Mouse (Mus musculus): Measurements from ENCODE around the gene Nptx1. TPM values are rescaled to one million over a fixed set of nuclear protein-coding genes. Genes with fewer than 3 reads are reported as not detected.

Gene Nptx1
- total and polyA plus RNA-seq, 2 experiments = 0.09 TPM

- Histone ChIP-seq H3K4me3 (ENCODE audit: insufficient read depth, low read depth, low read length) (peak overlapping the region; percentile 51; the same call in 1 of the 2 replicates), H3K9ac (ENCODE audit: low read depth, low read length) (peak overlapping the region; percentile 51), H3K79me2 (ENCODE audit: control insufficient read depth, insufficient read depth, low read length) (no peaks in the 10 kb centered on the region), H3K27ac (replicated peaks; ENCODE audit: insufficient read depth, low read depth, low read length) (no peak overlapping the region), H3K27me3 (ENCODE audit: control insufficient read depth, insufficient read depth, low read length) (no peaks in the 10 kb centered on the region), H3K4me1 (ENCODE audit: control insufficient read depth, insufficient read depth, low read length) (0 out of 2 replicates have a peak, but pooled peaks cover 2% of the 10 kb centered on the region), H3K36me3 (ENCODE audit: control insufficient read depth, insufficient read depth, low read length) (no peaks in the 10 kb centered on the region)
- 6% methylated on average over 33 of the region's 33 CpGs for WGBS
- DNase-seq (ENCODE audit: extremely low read depth, low read depth, low spot score) = peak; percentile 62
- no peak for TF ChIP-seq POLR2A (IDR thresholded peaks at IDR 0.05; ENCODE audit: extremely low read depth, insufficient read depth, low read length)
- no peak for TF ChIP-seq CTCF (IDR thresholded peaks at IDR 0.05; ENCODE audit: low read depth, low read length)
Measured at GRCm38 (mm10) chr11:119524545-119524949, 23.0 kb downstream of the Nptx1 start.

- TF ChIP-seq POLR2A (IDR thresholded peaks at IDR 0.05; ENCODE audit: extremely low read depth, insufficient read depth, low read length) (no peak), CTCF (IDR thresholded peaks at IDR 0.05; ENCODE audit: low read depth, low read length) (no peak)
- Histone ChIP-seq H3K9ac (ENCODE audit: low read depth, low read length) (no peak overlapping the region), H3K79me2 (ENCODE audit: control insufficient read depth, insufficient read depth, low read length) (no peaks in the 10 kb centered on the region), H3K27me3 (ENCODE audit: control insufficient read depth, insufficient read depth, low read length) (no peaks in the 10 kb centered on the region), H3K36me3 (ENCODE audit: control insufficient read depth, insufficient read depth, low read length) (no peaks in the 10 kb centered on the region), H3K4me1 (ENCODE audit: control insufficient read depth, insufficient read depth, low read length) (0 out of 2 replicates have a peak, but pooled peaks cover 2% of the 10 kb centered on the region), H3K27ac (replicated peaks; ENCODE audit: insufficient read depth, low read depth, low read length) (no peak overlapping the region), H3K4me3 (ENCODE audit: insufficient read depth, low read depth, low read length) (no peak overlapping the region)
- 94% methylated on average over 3 of the region's 3 CpGs for WGBS
- DNase-seq (ENCODE audit: extremely low read depth, low read depth, low spot score) = no peak
Measured at GRCm38 (mm10) chr11:119523392-119523791, 24.2 kb downstream of the Nptx1 start.

DNA sequence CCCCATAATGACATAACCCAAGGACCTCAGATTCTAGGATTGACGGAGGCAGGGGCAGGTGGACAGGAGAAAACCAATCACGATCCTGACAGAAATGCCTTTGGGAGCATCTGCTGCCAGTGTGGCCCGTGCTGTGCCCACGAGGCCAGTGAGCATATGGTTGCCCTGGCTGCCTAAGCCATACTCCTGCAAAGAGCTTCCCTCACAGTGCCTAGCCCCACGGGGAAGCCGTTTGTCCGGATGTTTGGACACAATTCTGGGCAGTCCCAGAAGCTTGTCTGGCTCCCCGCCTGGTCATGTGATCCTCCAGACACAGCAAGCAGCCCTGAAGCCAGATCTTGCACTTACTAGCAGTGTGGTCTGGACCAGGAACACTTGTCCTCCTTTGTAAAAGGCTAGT, 24.8 kb downstream of the Nptx1 start:
- Histone ChIP-seq H3K4me3 (ENCODE audit: insufficient read depth, low read depth, low read length) (no peak overlapping the region), H3K27me3 (ENCODE audit: control insufficient read depth, insufficient read depth, low read length) (no peaks in the 10 kb centered on the region), H3K4me1 (ENCODE audit: control insufficient read depth, insufficient read depth, low read length) (0 out of 2 replicates have a peak, but pooled peaks cover 2% of the 10 kb centered on the region), H3K36me3 (ENCODE audit: control insufficient read depth, insufficient read depth, low read length) (no peaks in the 10 kb centered on the region), H3K9ac (ENCODE audit: low read depth, low read length) (no peak overlapping the region), H3K27ac (replicated peaks; ENCODE audit: insufficient read depth, low read depth, low read length) (no peak overlapping the region), H3K79me2 (ENCODE audit: control insufficient read depth, insufficient read depth, low read length) (no peaks in the 10 kb centered on the region)
- no peak for DNase-seq (ENCODE audit: extremely low read depth, low read depth, low spot score)
- no peak for TF ChIP-seq CTCF (IDR thresholded peaks at IDR 0.05; ENCODE audit: low read depth, low read length)
- TF ChIP-seq POLR2A (IDR thresholded peaks at IDR 0.05; ENCODE audit: extremely low read depth, insufficient read depth, low read length) = no peak
- 66% methylated on average over 8 of the region's 8 CpGs for WGBS

DNA sequence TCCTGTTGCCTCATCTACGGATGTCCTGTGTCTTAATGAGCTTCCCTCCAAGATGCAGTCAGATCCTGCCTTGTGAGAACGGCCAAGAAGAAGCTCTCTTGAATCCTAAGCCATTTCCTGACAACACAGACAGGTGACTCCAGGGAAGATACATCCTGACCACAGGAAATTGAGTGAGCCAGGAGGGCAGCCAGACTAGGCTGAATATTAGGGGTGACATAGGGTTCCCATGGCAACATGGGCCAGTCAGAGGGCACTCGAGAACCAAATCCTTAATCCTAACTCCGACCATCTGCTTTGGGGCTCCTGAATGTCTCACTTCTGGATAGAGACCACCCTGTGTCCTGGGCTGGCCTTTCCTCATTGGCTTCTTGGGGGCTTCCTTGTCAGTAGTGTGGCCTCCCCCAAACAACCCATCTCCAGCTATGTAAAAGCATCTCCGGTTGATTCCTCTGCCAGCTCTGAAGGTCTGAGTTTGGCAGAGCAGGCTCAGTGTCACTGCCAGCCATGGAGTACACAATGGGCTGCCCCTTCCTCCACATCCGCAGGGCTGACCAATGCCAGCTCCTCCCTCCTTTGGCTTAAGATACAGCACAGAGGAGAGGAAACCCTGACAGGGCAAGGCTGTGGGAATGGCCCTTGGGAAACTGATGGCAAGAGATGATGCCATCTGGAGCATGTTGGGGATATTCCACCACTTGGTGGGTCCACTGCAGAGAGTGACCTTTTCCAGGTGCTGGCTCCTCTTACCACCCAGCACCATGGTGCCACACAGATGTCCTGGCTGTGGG, 25.4 kb downstream of the Nptx1 start:
- Histone ChIP-seq H3K27me3 (ENCODE audit: control insufficient read depth, insufficient read depth, low read length) (no peaks in the 10 kb centered on the region), H3K9ac (ENCODE audit: low read depth, low read length) (no peak overlapping the region), H3K79me2 (ENCODE audit: control insufficient read depth, insufficient read depth, low read length) (no peaks in the 10 kb centered on the region), H3K36me3 (ENCODE audit: control insufficient read depth, insufficient read depth, low read length) (no peaks in the 10 kb centered on the region), H3K27ac (replicated peaks; ENCODE audit: insufficient read depth, low read depth, low read length) (0 out of 2 replicates have a peak overlapping the region, but pooled peaks have one; percentile 10), H3K4me1 (ENCODE audit: control insufficient read depth, insufficient read depth, low read length) (0 out of 2 replicates have a peak, but pooled peaks cover 2% of the 10 kb centered on the region), H3K4me3 (ENCODE audit: insufficient read depth, low read depth, low read length) (no peak overlapping the region)
- WGBS = 88% methylated on average over 6 of the region's 6 CpGs
- no peak for TF ChIP-seq CTCF (IDR thresholded peaks at IDR 0.05; ENCODE audit: low read depth, low read length)
- TF ChIP-seq POLR2A (IDR thresholded peaks at IDR 0.05; ENCODE audit: extremely low read depth, insufficient read depth, low read length) = no peak
- DNase-seq (ENCODE audit: extremely low read depth, low read depth, low spot score) = no peak

GRCm38 (mm10) chr11:119520713-119521063, 26.9 kb downstream of the Nptx1 start:
- TF ChIP-seq POLR2A (IDR thresholded peaks at IDR 0.05; ENCODE audit: extremely low read depth, insufficient read depth, low read length) (no peak), CTCF (IDR thresholded peaks at IDR 0.05; ENCODE audit: low read depth, low read length) (no peak)
- no peak overlapping the region for H3K4me3 ChIP-seq (ENCODE audit: insufficient read depth, low read depth, low read length)
- H3K4me1 ChIP-seq (ENCODE audit: control insufficient read depth, insufficient read depth, low read length) = 0 out of 2 replicates have a peak, but pooled peaks cover 2% of the 10 kb centered on the region
- H3K36me3 ChIP-seq (ENCODE audit: control insufficient read depth, insufficient read depth, low read length) = no peaks in the 10 kb centered on the region
- no peak overlapping the region for H3K27ac ChIP-seq (replicated peaks; ENCODE audit: insufficient read depth, low read depth, low read length)
- no peak overlapping the region for H3K9ac ChIP-seq (ENCODE audit: low read depth, low read length)
- H3K79me2 ChIP-seq (ENCODE audit: control insufficient read depth, insufficient read depth, low read length) = no peaks in the 10 kb centered on the region
- no peaks in the 10 kb centered on the region for H3K27me3 ChIP-seq (ENCODE audit: control insufficient read depth, insufficient read depth, low read length)
- no peak for DNase-seq (ENCODE audit: extremely low read depth, low read depth, low spot score)
